Comparison of ENCODE assay signal across 8 mouse cellular contexts in genomic region chr11:88863904-88864457, GRCm38 (mm10). TPM values are rescaled to one million over a fixed set of nuclear protein-coding genes. Genes with fewer than 3 reads are reported as not detected.
DNase-seq lines count a peak whose midpoint lies in the region; ATAC-seq and TF ChIP-seq lines count a peak whose summit lies in the region.

No protein-coding gene starts in this region.

- H3K27ac ChIP-seq in heart, adult 2 months: peak overlapping the region; percentile 95
- peak overlapping the region; percentile 90 for H3K27ac ChIP-seq in forebrain, embryonic 10.5 days
- peak overlapping the region; percentile 49; the same call in 1 of the 2 replicates for H3K27ac ChIP-seq in hindbrain, embryonic 11.5 days (ENCODE audit: low read depth, low read length)
- no peak overlapping the region for H3K27ac ChIP-seq in limb, embryonic 13.5 days
- peak overlapping the region; percentile 88 for H3K27ac ChIP-seq in midbrain, embryonic 12.5 days (replicated peaks)

- peaks cover 3% of the 10 kb centered on the region; the same call in 1 of the 2 replicates for H3K36me3 ChIP-seq in heart, adult 2 months (ENCODE audit: control insufficient read depth, insufficient read depth, low read length)
- no peaks in the 10 kb centered on the region; the same call in 1 of the 2 replicates for H3K36me3 ChIP-seq in forebrain, embryonic 10.5 days (replicated peaks)
- no peaks in the 10 kb centered on the region for H3K36me3 ChIP-seq in hindbrain, embryonic 11.5 days (ENCODE audit: control insufficient read depth, insufficient read depth, low read length)
- H3K36me3 ChIP-seq in limb, embryonic 13.5 days: no peaks in the 10 kb centered on the region
- H3K36me3 ChIP-seq in midbrain, embryonic 12.5 days: no peaks in the 10 kb centered on the region

- under 1% methylated on average over 47 of the region's 49 CpGs for WGBS in heart, adult 2 months
- under 1% methylated on average over 49 of the region's 49 CpGs for WGBS in forebrain, embryonic 10.5 days
- WGBS in hindbrain, embryonic 11.5 days: under 1% methylated on average over 43 of the region's 49 CpGs
- WGBS in limb, embryonic 13.5 days: under 1% methylated on average over 48 of the region's 49 CpGs
- WGBS in midbrain, embryonic 12.5 days: under 1% methylated on average over 47 of the region's 49 CpGs

- ATAC-seq in hindbrain, embryonic 11.5 days (ENCODE audit: low FRiP score): peak; percentile 74
- ATAC-seq in limb, embryonic 13.5 days (ENCODE audit: low FRiP score, low read depth): peak; percentile 0; the same call in 1 of the 2 replicates
- peak; percentile 66 for ATAC-seq in midbrain, embryonic 12.5 days (ENCODE audit: low FRiP score, low read depth)

- no peaks in the 10 kb centered on the region for H3K27me3 ChIP-seq in heart, adult 2 months (ENCODE audit: control insufficient read depth, insufficient read depth, low read length)
- H3K27me3 ChIP-seq in forebrain, embryonic 10.5 days (ENCODE audit: poor library complexity, severe bottlenecking): peaks cover 26% of the 10 kb centered on the region
- no peaks in the 10 kb centered on the region for H3K27me3 ChIP-seq in hindbrain, embryonic 11.5 days (ENCODE audit: control insufficient read depth, insufficient read depth, low read length)
- peaks cover 15% of the 10 kb centered on the region; the same call in 1 of the 2 replicates for H3K27me3 ChIP-seq in limb, embryonic 13.5 days
- H3K27me3 ChIP-seq in midbrain, embryonic 12.5 days: peaks cover 16% of the 10 kb centered on the region

- H3K9me3 ChIP-seq in forebrain, embryonic 10.5 days: no peaks in the 10 kb centered on the region
- H3K9me3 ChIP-seq in hindbrain, embryonic 11.5 days (ENCODE audit: control insufficient read depth, low read length): no peaks in the 10 kb centered on the region
- H3K9me3 ChIP-seq in limb, embryonic 13.5 days: no peaks in the 10 kb centered on the region
- H3K9me3 ChIP-seq in midbrain, embryonic 12.5 days: no peaks in the 10 kb centered on the region

- H3K4me2 ChIP-seq in hindbrain, embryonic 11.5 days (replicated peaks; ENCODE audit: low read depth, low read length): peak overlapping the region; percentile 95
- H3K4me2 ChIP-seq in limb, embryonic 13.5 days (replicated peaks): peak overlapping the region; percentile 95
- peak overlapping the region; percentile 97 for H3K4me2 ChIP-seq in midbrain, embryonic 12.5 days (replicated peaks)

- H3K79me2 ChIP-seq in heart, adult 2 months (replicated peaks; ENCODE audit: control insufficient read depth, insufficient read depth, low read length): no peaks in the 10 kb centered on the region; the same call in 1 of the 2 replicates

- intact Hi-C loops in heart, adult 2 months (cut with DNase I): loop anchor here (1.0 to 10.0 kb wide), 3 partner anchors 15 to 191 kb away; no protein-coding TSS in a partner anchor

- H3K9ac ChIP-seq in heart, adult 2 months (ENCODE audit: low read depth, low read length): peak overlapping the region; percentile 88
- peak overlapping the region; percentile 75 for H3K9ac ChIP-seq in hindbrain, embryonic 11.5 days (ENCODE audit: low read depth, low read length)
- H3K9ac ChIP-seq in limb, embryonic 13.5 days: peak overlapping the region; percentile 82
- H3K9ac ChIP-seq in midbrain, embryonic 12.5 days (replicated peaks): peak overlapping the region; percentile 70

- TF ChIP-seq CTCF in heart, adult 2 months (IDR thresholded peaks at IDR 0.05): no peak

- DNase-seq in heart, adult 2 months: peak; percentile 65 to 72
- DNase-seq in heart, adult 11 months: no peak
- peak; percentile 8 for DNase-seq in T-cell, adult 2 months (ENCODE audit: low spot score)
- no peak for DNase-seq in forebrain, embryonic 10.5 days (ENCODE audit: extremely low spot score, low spot score)
- peak; percentile 71 for DNase-seq in hindbrain, embryonic 11.5 days (ENCODE audit: low spot score)
- DNase-seq in thymus, postnatal 25 days: no peak

- no peak for TF ChIP-seq POLR2A in heart, adult 2 months (IDR thresholded peaks at IDR 0.05; ENCODE audit: insufficient read depth, low read depth, low read length)

- peak overlapping the region; percentile 79 for H3K4me3 ChIP-seq in heart, adult 2 months
- peak overlapping the region; percentile 73 for H3K4me3 ChIP-seq in forebrain, embryonic 10.5 days
- H3K4me3 ChIP-seq in hindbrain, embryonic 11.5 days (ENCODE audit: low read depth, low read length): peak overlapping the region; percentile 68
- H3K4me3 ChIP-seq in limb, embryonic 13.5 days: peak overlapping the region; percentile 64
- H3K4me3 ChIP-seq in midbrain, embryonic 12.5 days: peak overlapping the region; percentile 80

- H3K4me1 ChIP-seq in heart, adult 2 months (ENCODE audit: control insufficient read depth, insufficient read depth, low read length): peaks cover 4% of the 10 kb centered on the region
- H3K4me1 ChIP-seq in forebrain, embryonic 10.5 days: peaks cover 38% of the 10 kb centered on the region
- peaks cover 4% of the 10 kb centered on the region; the same call in 1 of the 2 replicates for H3K4me1 ChIP-seq in hindbrain, embryonic 11.5 days (replicated peaks; ENCODE audit: control insufficient read depth, insufficient read depth, low read length)
- H3K4me1 ChIP-seq in limb, embryonic 13.5 days: peaks cover 24% of the 10 kb centered on the region
- peaks cover 23% of the 10 kb centered on the region for H3K4me1 ChIP-seq in midbrain, embryonic 12.5 days

- TF ChIP-seq EP300 in heart, adult 2 months (IDR thresholded peaks at IDR 0.05; ENCODE audit: insufficient read depth, low read depth, low read length): no peak

RNA-seq across cellular contexts. Expression of gene Akap1, which starts 0.4 kb away (rescaled TPM):
- total RNA-seq in heart, adult 2 months (2021): 100 to 1,000 TPM; 140 to 141 TPM
- polyA plus RNA-seq in heart, adult 2 months (2012; rRNA removed): 125 and 178 TPM in 2 replicates
- 16.6 and 19.2 TPM in 2 replicates for polyA plus RNA-seq in forebrain, embryonic 10.5 days (2016; fragmentation: Nextera tagmentation; extraction: Ambion mirVana)
- polyA plus RNA-seq in hindbrain, embryonic 11.5 days (2014; fragmentation: Nextera tagmentation; extraction: Ambion mirVana): 14.0 and 14.2 TPM in 2 replicates
- 16.2 and 16.9 TPM in 2 replicates for polyA plus RNA-seq in limb, embryonic 13.5 days (2015; fragmentation: Nextera tagmentation; extraction: Ambion mirVana)
- polyA plus RNA-seq in midbrain, embryonic 12.5 days (2016; fragmentation: Nextera tagmentation; extraction: Ambion mirVana): 20.3 and 23.7 TPM in 2 replicates

Comparison
In these comparisons a context has a peak if more than half of its experiments do, and no peak if none do; other contexts are left out.
1. DNase-seq: peak in heart, adult 2 months (2 of 2), T-cell, adult 2 months (single experiment) and hindbrain, embryonic 11.5 days (single experiment); none in heart, adult 11 months (single experiment), forebrain, embryonic 10.5 days (single experiment) and thymus, postnatal 25 days (single experiment).
2. ATAC-seq: peak in every context shown above with its lines; median percentile 74 in hindbrain, embryonic 11.5 days; 66 in midbrain, embryonic 12.5 days; 0 in limb, embryonic 13.5 days.
3. Peak in every context shown above with its lines, with median percentiles within 50 percentile points of each other: H3K4me3 ChIP-seq, H3K9ac ChIP-seq and H3K4me2 ChIP-seq.